Mouse (Mus musculus) cerebellum, adult 2 months (tissue): ENCODE results near the gene Nr1h5. TPM values are rescaled to one million over a fixed set of nuclear protein-coding genes. Genes with fewer than 3 reads are reported as not detected.

ENCODE experiments used
- DNase-seq, 2 experiments: peaks; one replicate each; pipeline ENCODE4 v3.0.0; 2021
- H3K27ac ChIP-seq: fragments of 200-500 bp; 2 replicates; pipeline ENCODE4 v1.5.1; 2012; ENCODE audit warnings: low read length, control low read depth, inconsistent platforms; ENCODE audit not compliant: insufficient read depth
- H3K27me3 ChIP-seq: fragments of 200-500 bp; 2 replicates; pipeline ENCODE4 v1.6.1; 2012; ENCODE audit warnings: inconsistent platforms, mild to moderate bottlenecking, low read length, moderate library complexity; ENCODE audit not compliant: control insufficient read depth, insufficient read depth
- H3K4me1 ChIP-seq: fragments of 200-500 bp; 2 replicates; pipeline ENCODE4 v1.6.1; 2011; ENCODE audit warnings: low read length; ENCODE audit not compliant: control insufficient read depth, insufficient read depth
- H3K4me3 ChIP-seq: fragments of 200-500 bp; replicated peaks from 2 replicates; pipeline ENCODE3; 2011; ENCODE audit warnings: mild to moderate bottlenecking, low read depth, low read length, control low read depth; ENCODE audit not compliant: insufficient read depth
- CTCF ChIP-seq: fragments of 200-500 bp; IDR thresholded peaks from 2 replicates; pipeline ENCODE4 v1.5.1; 2011; ENCODE audit warnings: low read depth, mild to moderate bottlenecking, control low read depth, low read length, moderate library complexity, borderline replicate concordance; ENCODE audit not compliant: insufficient read depth
- POLR2A ChIP-seq: fragments of 200-500 bp; IDR thresholded peaks from 2 replicates; pipeline ENCODE4 v1.6.1; 2011; ENCODE audit warnings: low read length, control low read depth, borderline replicate concordance; ENCODE audit not compliant: insufficient read depth
- WGBS: fragments of 180-500 bp; shearing (Covaris S2); methylation state at CpG from one replicate; pipeline ENCODE4 v1.1.7; 2018; 5-methylcytosine and 5-hydroxymethylcytosine counted together
- polyA plus RNA-seq: library from polyadenylated mRNA; depleted of rRNA; stranded (reverse); fragments of >200 nt; gene quantifications from 2 replicates; pipeline ENCODE4 v1.2.3, GENCODE M21; 2012; rRNA removed

The Nr1h5 gene
- polyA plus RNA-seq, 1 experiment, result not detected

DNA sequence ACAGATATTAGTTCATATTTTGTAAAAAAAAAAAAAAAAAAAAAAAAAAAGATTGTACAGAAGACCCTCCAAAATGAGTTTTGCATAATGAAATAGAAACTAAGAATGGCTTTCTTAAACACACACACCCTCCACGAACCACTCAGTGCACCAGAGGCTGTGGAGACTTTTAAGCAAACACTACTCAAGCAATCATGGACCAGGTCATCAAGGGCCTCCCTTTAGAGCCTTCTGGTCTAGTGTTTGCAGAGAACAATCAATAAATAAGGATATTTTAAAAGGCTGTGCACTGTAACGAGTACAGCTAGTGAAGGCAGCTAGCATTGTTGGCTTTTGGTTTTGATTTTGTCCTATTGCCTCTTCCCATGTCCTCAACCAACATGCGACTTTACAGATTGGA is 17.6 kb downstream of the Nr1h5 start:
- Histone ChIP-seq H3K27ac (no peak overlapping the region), H3K27me3 (no peaks in the 10 kb centered on the region), H3K4me1 (no peaks in the 10 kb centered on the region), H3K4me3 (no peak overlapping the region)
- DNase-seq, result no peak
- TF ChIP-seq CTCF (no peak), POLR2A (no peak)
- 89% methylated on average over 3 of the region's 3 CpGs for WGBS

DNA sequence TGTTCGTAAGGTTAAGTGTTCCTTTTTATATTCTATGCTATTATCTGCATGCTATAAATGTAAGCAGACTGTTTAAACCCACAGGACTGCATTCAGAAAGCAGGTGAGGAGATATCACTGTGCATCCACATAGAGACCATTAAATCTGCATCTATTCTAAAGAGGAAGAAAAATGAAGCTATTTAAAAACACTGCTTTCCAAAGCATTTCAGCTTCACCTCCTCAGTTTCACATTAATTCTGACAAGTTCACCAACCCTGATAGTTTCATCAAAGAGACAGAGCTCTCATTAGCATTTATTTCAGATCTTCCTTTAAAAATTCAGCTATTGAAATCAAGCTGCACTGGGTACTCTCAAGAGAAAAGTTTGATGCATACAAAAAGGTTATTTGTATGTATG is 25.8 kb downstream of the Nr1h5 start:
- TF ChIP-seq CTCF, result no peak
- TF ChIP-seq POLR2A, result no peak
- H3K4me1 ChIP-seq, result no peaks in the 10 kb centered on the region
- DNase-seq, result no peak
- no peak overlapping the region for H3K27ac ChIP-seq
- H3K4me3 ChIP-seq, result no peak overlapping the region
- 94% methylated on average over 1 of the region's 1 CpGs for WGBS
- no peaks in the 10 kb centered on the region for H3K27me3 ChIP-seq

- no peak for DNase-seq
- no peaks in the 10 kb centered on the region for H3K4me1 ChIP-seq
- H3K4me3 ChIP-seq, result no peak within 1 kb of the TSS
- WGBS, result 95% methylated on average over 78 of the region's 78 CpGs
- TF ChIP-seq POLR2A, result no peak
- no peak for TF ChIP-seq CTCF
- no peaks in the 10 kb centered on the region for H3K27me3 ChIP-seq
- H3K27ac ChIP-seq, result no peak within 1 kb of the TSS
Observed at GRCm38 (mm10) chr3:102935451-102936354, 28.2 kb downstream of the Nr1h5 start, which contains the start of gene Sycp1. Gene Sycp1, minus strand, starts transcription at chr3:102936100.

- Histone ChIP-seq H3K4me3 (no peak overlapping the region), H3K27me3 (no peaks in the 10 kb centered on the region), H3K27ac (no peak overlapping the region), H3K4me1 (no peaks in the 10 kb centered on the region)
- 100% methylated on average over 1 of the region's 1 CpGs for WGBS
- DNase-seq, result no peak
- no peak for TF ChIP-seq POLR2A
- TF ChIP-seq CTCF, result no peak
Observed at GRCm38 (mm10) chr3:102899136-102899535, 64.8 kb downstream of the Nr1h5 start.

Other genes with a start within 250 kb of the Nr1h5 start
- 106 and 110 TPM in 2 replicates for gene Tspan2, start 229.6 kb downstream of the Nr1h5 start, polyA plus RNA-seq
- 1.1 and 2.4 TPM in 2 replicates for gene Tshb, start 181.4 kb downstream of the Nr1h5 start, polyA plus RNA-seq
- 4.5 and 5.5 TPM in 2 replicates for gene Sycp1, start 28.0 kb downstream of the Nr1h5 start, polyA plus RNA-seq
- 34.3 and 40.0 TPM in 2 replicates for gene Sike1, start 31.6 kb upstream of the Nr1h5 start, polyA plus RNA-seq
- 93.5 and 99.9 TPM in 2 replicates for gene Csde1, start 56.3 kb upstream of the Nr1h5 start, polyA plus RNA-seq
- gene Nras, start 94.2 kb upstream of the Nr1h5 start, polyA plus RNA-seq, result 25.1 and 26.1 TPM in 2 replicates
- gene Ampd1, start 109.9 kb upstream of the Nr1h5 start, polyA plus RNA-seq, result not detected in 2 replicates
- 0.25 and 0.34 TPM in 2 replicates for gene Dennd2c, start 138.5 kb upstream of the Nr1h5 start, polyA plus RNA-seq
- 139 TPM in 2 replicates for gene Bcas2, start 207.5 kb upstream of the Nr1h5 start, polyA plus RNA-seq